In the genomic region with DNA sequence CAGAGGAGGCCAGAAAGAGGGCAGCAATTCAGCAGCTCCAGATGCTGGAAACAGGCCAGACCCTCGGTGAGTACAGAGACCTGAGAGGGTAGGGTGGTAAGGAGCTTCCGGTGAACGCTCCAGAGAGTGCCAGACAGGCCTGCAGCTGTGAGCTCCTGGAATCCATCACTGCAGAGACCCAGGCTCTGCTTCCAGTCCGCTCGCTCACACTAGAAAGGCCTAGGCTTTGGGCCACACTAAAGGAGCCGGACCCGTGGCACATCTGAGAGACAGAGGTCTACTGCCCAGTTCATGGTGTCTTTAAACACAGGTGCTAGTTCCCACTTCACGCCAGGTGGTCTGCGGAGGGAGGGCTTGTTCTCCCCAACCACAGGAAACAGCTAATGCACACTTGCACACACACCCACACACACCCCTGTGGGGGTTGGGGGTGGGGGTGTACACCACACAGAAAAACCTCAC, we compare ENCODE assay signal across 10 mouse cellular contexts. TPM values are rescaled to one million over a fixed set of nuclear protein-coding genes. Genes with fewer than 3 reads are reported as not detected.
DNase-seq lines count a peak whose midpoint lies in the region; ATAC-seq lines count a peak whose summit lies in the region.
"Had no signal": no experiment of that assay in that cellular context is flagged by ENCODE, and none has a peak within 500 bp of the region (broad histone marks: within the 10 kb centered on the region; RNA-seq: fewer than 3 reads in every experiment).

No protein-coding gene starts in this region.

- no peak for DNase-seq in forebrain, embryonic 10.5 days (ENCODE audit: extremely low spot score, low spot score)
- DNase-seq in A20 (ENCODE audit: low read depth, low spot score): peak; percentile 25
- DNase-seq in naive thymus-derived CD4-positive, alpha-beta T cell, adult 2 months (ENCODE audit: low read depth): peak; percentile 48
- DNase-seq in layer of hippocampus, adult 18-20 months (ENCODE audit: low spot score in 2 of 2): no peak
- DNase-seq in layer of hippocampus, postnatal 10 days (ENCODE audit: low spot score in 2 of 2): no peak

- ATAC-seq in forebrain, embryonic 15.5 days (replicated peaks): no peak
- peak; percentile 62 for ATAC-seq in heart, embryonic 14.5 days (ENCODE audit: insufficient number of reproducible peaks, insufficient read depth, low FRiP score, low read depth)
- ATAC-seq in activated CD4-positive, CD25-positive, alpha-beta regulatory T cell, adult 4 months: no peak

- no peak overlapping the region for H3K4me2 ChIP-seq in forebrain, embryonic 15.5 days (replicated peaks)
- peak overlapping the region; percentile 30; the same call in 1 of the 2 replicates for H3K4me2 ChIP-seq in heart, embryonic 14.5 days (ENCODE audit: low read length)
- H3K4me2 ChIP-seq: hindbrain, embryonic 15.5 days had no signal

- H3K27me3 ChIP-seq in forebrain, embryonic 10.5 days (ENCODE audit: poor library complexity, severe bottlenecking): no peaks in the 10 kb centered on the region
- H3K27me3 ChIP-seq in forebrain, embryonic 15.5 days: no peaks in the 10 kb centered on the region
- no peaks in the 10 kb centered on the region for H3K27me3 ChIP-seq in heart, embryonic 14.5 days (ENCODE audit: control insufficient read depth, insufficient read depth, low read length)
- H3K27me3 ChIP-seq: hindbrain, embryonic 15.5 days had no signal

- no peaks in the 10 kb centered on the region for H3K36me3 ChIP-seq in forebrain, embryonic 10.5 days (replicated peaks)
- no peaks in the 10 kb centered on the region for H3K36me3 ChIP-seq in forebrain, embryonic 15.5 days
- no peaks in the 10 kb centered on the region for H3K36me3 ChIP-seq in heart, embryonic 14.5 days (ENCODE audit: control insufficient read depth, insufficient read depth, low read length)
- H3K36me3 ChIP-seq: hindbrain, embryonic 15.5 days had no signal

- H3K4me3 ChIP-seq in forebrain, embryonic 10.5 days: no peak overlapping the region
- H3K4me3 ChIP-seq in forebrain, embryonic 15.5 days: no peak overlapping the region
- H3K4me3 ChIP-seq in heart, embryonic 14.5 days (ENCODE audit: control insufficient read depth in 1 of 2, insufficient read depth in 1 of 2, low read depth in 1 of 2, low read length in 2 of 2): no peak overlapping the region
- H3K4me3 ChIP-seq: hindbrain, embryonic 15.5 days had no signal

- WGBS in forebrain, embryonic 10.5 days: 88% methylated on average over 9 of the region's 9 CpGs
- 63% methylated on average over 9 of the region's 9 CpGs for WGBS in forebrain, embryonic 15.5 days
- WGBS in heart, embryonic 14.5 days: 36% methylated on average over 9 of the region's 9 CpGs

- H3K4me1 ChIP-seq in forebrain, embryonic 10.5 days: peaks cover 68% of the 10 kb centered on the region
- peaks cover 44% of the 10 kb centered on the region for H3K4me1 ChIP-seq in forebrain, embryonic 15.5 days
- H3K4me1 ChIP-seq in heart, embryonic 14.5 days (ENCODE audit: control insufficient read depth in 2 of 2, insufficient read depth in 2 of 2, low read length in 2 of 2): peaks cover 13 to 53% of the 10 kb centered on the region in 2 experiments

- no peak overlapping the region for H3K9ac ChIP-seq in forebrain, embryonic 15.5 days (replicated peaks)
- H3K9ac ChIP-seq in heart, embryonic 14.5 days (ENCODE audit: low read length): peak overlapping the region; percentile 8; the same call in 1 of the 2 replicates
- H3K9ac ChIP-seq: hindbrain, embryonic 15.5 days had no signal

- 0 out of 2 replicates have a peak overlapping the region, but pooled peaks have one; percentile 51 for H3K27ac ChIP-seq in forebrain, embryonic 10.5 days
- no peak overlapping the region for H3K27ac ChIP-seq in forebrain, embryonic 15.5 days (replicated peaks)
- H3K27ac ChIP-seq in heart, embryonic 14.5 days (replicated peaks in 1 of 2; ENCODE audit: control insufficient read depth in 1 of 2, insufficient read depth in 1 of 2, low read depth in 2 of 2, low read length in 2 of 2): peak overlapping the region; percentile 55 to 62; a peak in 2 of 4 replicates
- H3K27ac ChIP-seq: hindbrain, embryonic 15.5 days; macrophage had no signal

- H3K9me3 ChIP-seq in forebrain, embryonic 10.5 days: no peaks in the 10 kb centered on the region
- no peaks in the 10 kb centered on the region for H3K9me3 ChIP-seq in forebrain, embryonic 15.5 days
- no peaks in the 10 kb centered on the region for H3K9me3 ChIP-seq in heart, embryonic 14.5 days (ENCODE audit: control insufficient read depth, low read length)
- H3K9me3 ChIP-seq: hindbrain, embryonic 15.5 days had no signal

RNA-seq across cellular contexts. Expression of a gene that starts 39.9 kb away (rescaled TPM):
- polyA plus RNA-seq in forebrain, embryonic 10.5 days (2016; fragmentation: Nextera tagmentation; extraction: Ambion mirVana): 135 TPM in 2 replicates
- polyA plus RNA-seq in forebrain, embryonic 15.5 days (2015; fragmentation: Nextera tagmentation; extraction: Ambion mirVana): 64.7 and 68.2 TPM in 2 replicates
- polyA plus RNA-seq in heart, embryonic 14.5 days (2014; fragmentation: Nextera tagmentation; extraction: Ambion mirVana): 39.2 TPM in 2 replicates
- 10 to 100 TPM; 18.6 to 31.8 TPM for polyA plus RNA-seq in activated CD4-positive, CD25-positive, alpha-beta regulatory T cell, adult 4 months (2017; shearing (Covaris generic))
- 10 to 100 TPM; 28.4 to 35.9 TPM for total RNA-seq in layer of hippocampus, adult 18-20 months (2021)
- total RNA-seq in layer of hippocampus, postnatal 10 days (2021): 10 to 100 TPM; 69.5 to 69.9 TPM

Comparison
In these comparisons a context has a peak if more than half of its experiments do, and no peak if none do; other contexts are left out.
1. DNase-seq: peak in A20 (single experiment) and naive thymus-derived CD4-positive, alpha-beta T cell, adult 2 months (single experiment); none in forebrain, embryonic 10.5 days (single experiment), layer of hippocampus, adult 18-20 months (0 of 2) and layer of hippocampus, postnatal 10 days (0 of 2).